Mouse (Mus musculus) MEL (cell line): Measurements from ENCODE around the gene Gm44579. TPM values are rescaled to one million over a fixed set of nuclear protein-coding genes. Genes with fewer than 3 reads are reported as not detected.
A peak's percentile ranks its signal among the peaks of the same experiment; 100 is the strongest.

Experiments
- DNase-seq: peaks from one replicate; pipeline ENCODE4 v3.0.0; 2011; ENCODE audit warnings: low read depth, low spot score
- H3K27ac ChIP-seq: 2 replicates; pipeline ENCODE4 v1.5.1; 2012; ENCODE audit warnings: low read depth, mild to moderate bottlenecking, control low read depth, low read length, moderate library complexity; ENCODE audit not compliant: control insufficient read depth
- H3K27me3 ChIP-seq, 2 experiments: fragments of 150-350 bp in 1 of 2; sonication (generic) in 1 of 2; 2 replicates each; pipeline ENCODE4 v1.6.1; 2012; ENCODE audit warnings: low read length in 2 of 2, mild to moderate bottlenecking in 2 of 2, improper control_type of control experiment in 1 of 2, moderate library complexity in 1 of 2; ENCODE audit not compliant: insufficient read depth in 2 of 2, control insufficient read depth in 1 of 2
- H3K36me3 ChIP-seq, 2 experiments: 2 replicates each; pipeline ENCODE4 v1.6.1; 2012 to 2014; ENCODE audit warnings: low read length in 2 of 2, improper control_type of control experiment in 1 of 2, inconsistent platforms in 1 of 2, mild to moderate bottlenecking in 1 of 2; ENCODE audit not compliant: insufficient read depth in 2 of 2, control insufficient read depth in 1 of 2
- H3K4me1 ChIP-seq, 2 experiments: fragments of 150-350 bp in 1 of 2; sonication (generic) in 1 of 2; 2 replicates each; pipeline ENCODE4 v1.6.1; 2012; ENCODE audit warnings: low read length in 2 of 2, improper control_type of control experiment in 1 of 2, mild to moderate bottlenecking in 1 of 2; ENCODE audit not compliant: insufficient read depth in 2 of 2, control insufficient read depth in 1 of 2
- H3K4me3 ChIP-seq, 2 experiments: fragments of 150-350 bp in 1 of 2; sonication (generic) in 1 of 2; 2 replicates each; pipeline ENCODE4 v1.5.1; 2012; ENCODE audit warnings: low read depth in 2 of 2, low read length in 2 of 2, mild to moderate bottlenecking in 2 of 2, moderate library complexity in 2 of 2, control low read depth in 1 of 2, improper control_type of control experiment in 1 of 2; ENCODE audit not compliant: control insufficient read depth in 1 of 2, insufficient read depth in 1 of 2
- H3K79me2 ChIP-seq: 2 replicates; pipeline ENCODE4 v1.6.1; 2012; ENCODE audit warnings: mild to moderate bottlenecking, low read length, moderate library complexity; ENCODE audit not compliant: control insufficient read depth, poor library complexity, insufficient read depth
- H3K9ac ChIP-seq: 2 replicates; pipeline ENCODE4 v1.6.1; 2012; ENCODE audit warnings: low read depth, mild to moderate bottlenecking, control low read depth, low read length, moderate library complexity; ENCODE audit not compliant: control insufficient read depth, poor library complexity, severe bottlenecking
- H3K9me3 ChIP-seq: fragments of 150-350 bp; sonication (generic); replicated peaks from 2 replicates; pipeline ENCODE4 v1.6.1; 2012; ENCODE audit warnings: mild to moderate bottlenecking, low read length, improper control_type of control experiment, moderate library complexity; ENCODE audit not compliant: insufficient read depth
- BHLHE40 ChIP-seq: IDR thresholded peaks from 2 replicates; pipeline ENCODE4 v1.6.1; 2012; ENCODE audit warnings: low read depth, mild to moderate bottlenecking, inconsistent platforms, low read length, improper control_type of control experiment, borderline replicate concordance
- CTCF ChIP-seq, 3 experiments: IDR thresholded peaks in 2 of 3; conservative IDR thresholded peaks in 1 of 3; 2 replicates each; pipeline ENCODE4 v1.5.1; 2011 to 2012; ENCODE audit warnings: low read length in 3 of 3, low read depth in 2 of 3, mild to moderate bottlenecking in 2 of 3, improper control_type of control experiment in 1 of 3, inconsistent platforms in 1 of 3, mixed read lengths in 1 of 3, moderate library complexity in 1 of 3; ENCODE audit not compliant: control insufficient read depth in 1 of 3, insufficient read depth in 1 of 3, poor library complexity in 1 of 3, severe bottlenecking in 1 of 3
- ELF1 ChIP-seq: IDR thresholded peaks from 2 replicates; pipeline ENCODE4 v1.6.1; 2014; ENCODE audit warnings: low read depth, mild to moderate bottlenecking, inconsistent platforms, low read length, improper control_type of control experiment, moderate library complexity
- EP300 ChIP-seq, 2 experiments: IDR thresholded peaks; 2 replicates each; pipeline ENCODE4 v1.6.1; 2011; ENCODE audit warnings: improper control_type of control experiment in 2 of 2, low read length in 2 of 2, low read depth in 1 of 2, mild to moderate bottlenecking in 1 of 2
- GATA1 ChIP-seq: IDR thresholded peaks from 2 replicates; pipeline ENCODE4 v1.6.1; 2011; ENCODE audit warnings: low read depth, low read length, improper control_type of control experiment
- HCFC1 ChIP-seq: IDR thresholded peaks from 2 replicates; pipeline ENCODE4 v1.6.1; 2012; ENCODE audit warnings: low read depth, mild to moderate bottlenecking, inconsistent platforms, low read length, improper control_type of control experiment, moderate library complexity
- JUND ChIP-seq: IDR thresholded peaks from 2 replicates; pipeline ENCODE4 v1.6.1; 2011; ENCODE audit warnings: low read depth, mild to moderate bottlenecking, improper control_type of control experiment, low read length
- KAT2A ChIP-seq: conservative IDR thresholded peaks from 2 replicates; pipeline ENCODE4 v1.6.1; 2012; ENCODE audit warnings: low read depth, low read length, improper control_type of control experiment, inconsistent platforms
- MAFK ChIP-seq: IDR thresholded peaks from 2 replicates; pipeline ENCODE4 v1.6.1; 2011; ENCODE audit warnings: low read depth, mild to moderate bottlenecking, low read length, improper control_type of control experiment, borderline replicate concordance
- MAX ChIP-seq: IDR thresholded peaks from 2 replicates; pipeline ENCODE4 v1.6.1; 2011; ENCODE audit warnings: low read length, improper control_type of control experiment
- MEF2A ChIP-seq: IDR thresholded peaks from 2 replicates; pipeline ENCODE4 v1.6.1; 2014; ENCODE audit warnings: low read depth, mild to moderate bottlenecking, inconsistent platforms, low read length, improper control_type of control experiment; ENCODE audit not compliant: poor library complexity, insufficient replicate concordance, severe bottlenecking; ENCODE audit errors: extremely low read depth
- MXI1 ChIP-seq: IDR thresholded peaks from 2 replicates; pipeline ENCODE4 v1.6.1; 2011; ENCODE audit warnings: mild to moderate bottlenecking, low read depth, low read length, improper control_type of control experiment
- MYC ChIP-seq: IDR thresholded peaks from 2 replicates; pipeline ENCODE4 v1.6.1; 2011; ENCODE audit warnings: low read depth, mild to moderate bottlenecking, low read length, improper control_type of control experiment, moderate library complexity
- NELFE ChIP-seq: IDR thresholded peaks from 2 replicates; pipeline ENCODE4 v1.6.1; 2011; ENCODE audit warnings: low read depth, low read length, improper control_type of control experiment
- NRF1 ChIP-seq: IDR thresholded peaks from 2 replicates; pipeline ENCODE4 v1.6.1; 2014; ENCODE audit warnings: low read depth, mild to moderate bottlenecking, inconsistent platforms, low read length, improper control_type of control experiment, moderate library complexity; ENCODE audit not compliant: poor library complexity, insufficient read depth, severe bottlenecking
- POLR2A ChIP-seq, 2 experiments: IDR thresholded peaks; 2 replicates each; pipeline ENCODE4 v1.6.1; 2011 to 2012; ENCODE audit warnings: low read length in 2 of 2, mild to moderate bottlenecking in 2 of 2, control low read depth in 1 of 2, improper control_type of control experiment in 1 of 2, low read depth in 1 of 2, moderate library complexity in 1 of 2; ENCODE audit not compliant: control insufficient read depth in 1 of 2, insufficient read depth in 1 of 2, poor library complexity in 1 of 2
- POLR2AphosphoS2 ChIP-seq: IDR thresholded peaks from 2 replicates; pipeline ENCODE4 v1.6.1; 2011; ENCODE audit warnings: low read length, improper control_type of control experiment
- SIN3A ChIP-seq: IDR thresholded peaks from 2 replicates; pipeline ENCODE4 v1.6.1; 2012; ENCODE audit warnings: low read length, improper control_type of control experiment, inconsistent platforms
- SMC3 ChIP-seq: IDR thresholded peaks from 2 replicates; pipeline ENCODE4 v1.6.1; 2011; ENCODE audit warnings: low read depth, low read length, improper control_type of control experiment
- TAL1 ChIP-seq: IDR thresholded peaks from 2 replicates; pipeline ENCODE4 v1.6.1; 2012; ENCODE audit warnings: mild to moderate bottlenecking, inconsistent platforms, low read length, moderate library complexity, mixed read lengths
- UBTF ChIP-seq: IDR thresholded peaks from 2 replicates; pipeline ENCODE4 v1.6.1; 2012; ENCODE audit warnings: low read depth, mild to moderate bottlenecking, inconsistent platforms, low read length, improper control_type of control experiment, moderate library complexity, borderline replicate concordance; ENCODE audit not compliant: insufficient read depth
- USF1 ChIP-seq: IDR thresholded peaks from 2 replicates; pipeline ENCODE4 v1.6.1; 2014; ENCODE audit warnings: low read depth, mild to moderate bottlenecking, inconsistent platforms, low read length, improper control_type of control experiment, moderate library complexity
- USF2 ChIP-seq, 2 experiments: IDR thresholded peaks; 2 replicates each; pipeline ENCODE4 v1.6.1; 2011 to 2012; ENCODE audit warnings: improper control_type of control experiment in 2 of 2, low read length in 2 of 2, borderline replicate concordance in 1 of 2, inconsistent platforms in 1 of 2, low read depth in 1 of 2, mild to moderate bottlenecking in 1 of 2; ENCODE audit not compliant: insufficient read depth in 1 of 2
- ZC3H11A ChIP-seq: IDR thresholded peaks from 2 replicates; pipeline ENCODE4 v1.6.1; 2012; ENCODE audit warnings: low read depth, mild to moderate bottlenecking, inconsistent platforms, low read length, improper control_type of control experiment
- ZKSCAN1 ChIP-seq: IDR thresholded peaks from 2 replicates; pipeline ENCODE4 v1.6.1; 2012; ENCODE audit warnings: low read depth, mild to moderate bottlenecking, inconsistent platforms, low read length, improper control_type of control experiment, moderate library complexity
- ZMIZ1 ChIP-seq: IDR thresholded peaks from 2 replicates; pipeline ENCODE4 v1.6.1; 2012; ENCODE audit warnings: low read depth, mild to moderate bottlenecking, inconsistent platforms, low read length, improper control_type of control experiment, moderate library complexity
- ZNF384 ChIP-seq: IDR thresholded peaks from 2 replicates; pipeline ENCODE4 v1.6.1; 2012; ENCODE audit warnings: low read depth, mild to moderate bottlenecking, inconsistent platforms, low read length, improper control_type of control experiment
- polyA plus RNA-seq, 2 experiments: library from polyadenylated mRNA; stranded (reverse) in 1 of 2; unstranded in 1 of 2; fragments of >175 nt in 1 of 2; fragments of >200 nt in 1 of 2; gene quantifications; 2 replicates each; pipeline versions ENCODE4 v1.2.1 to v1.2.4; 2012; ENCODE audit warnings: low replicate concordance in 2 of 2, low read depth in 1 of 2; ENCODE audit not compliant: insufficient read length in 2 of 2, insufficient read depth in 1 of 2, missing spikeins in 1 of 2
- total RNA-seq: library from RNA; depleted of rRNA; stranded (reverse); fragments of 300-350 nt; gene quantifications from 2 replicates; pipeline ENCODE4 v1.2.3, GENCODE M21; 2012

The Gm44579 gene
- total and polyA plus RNA-seq, 3 experiments, result not detected

DNA sequence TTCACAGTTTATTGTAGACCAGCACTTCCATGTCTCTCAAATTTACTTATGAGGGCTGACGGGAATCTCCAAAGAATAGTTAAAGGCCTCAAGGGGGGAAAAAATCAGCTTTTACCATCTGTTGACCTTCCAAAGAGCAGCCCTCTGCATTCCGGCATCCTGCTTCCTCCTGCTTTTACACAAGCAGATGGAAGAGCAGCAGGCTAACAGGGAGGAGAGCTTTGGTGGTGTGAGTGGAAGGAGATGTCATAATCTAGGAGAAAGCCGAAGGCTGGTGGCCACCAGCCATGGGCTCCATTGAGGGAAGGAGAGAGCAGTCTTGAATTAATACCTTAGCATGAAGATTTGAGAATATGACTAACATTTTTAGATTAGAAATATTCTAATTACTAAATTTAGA is 72.4 kb downstream of the Gm44579 start:
- Histone ChIP-seq H3K9ac (no peak overlapping the region), H3K27ac (no peak overlapping the region), H3K4me1 (peaks cover 6 to 11% of the 10 kb centered on the region in 2 experiments; a peak in 3 of 4 replicates), H3K9me3 (no peaks in the 10 kb centered on the region), H3K27me3 (peaks cover 0 to 1% of the 10 kb centered on the region in 2 experiments; a peak in 1 of 4 replicates), H3K36me3 (peaks cover 0 to 6% of the 10 kb centered on the region in 2 experiments; a peak in 2 of 4 replicates), H3K4me3 (no peak overlapping the region), H3K79me2 (peaks cover 9% of the 10 kb centered on the region)
- TF ChIP-seq MAFK, result no peak
- TF ChIP-seq CTCF (IDR thresholded peaks at IDR 0.05 in 2 of 3, conservative IDR thresholded peaks at IDR 0.05 in 1 of 3; ENCODE audit: control insufficient read depth in 1 of 3, insufficient read depth in 1 of 3, low read depth in 2 of 3, low read length in 3 of 3, poor library complexity in 1 of 3, severe bottlenecking in 1 of 3), result no peak
- TF ChIP-seq POLR2AphosphoS2, result no peak
- no peak for TF ChIP-seq MAX
- TF ChIP-seq GATA1, result no peak
- TF ChIP-seq KAT2A, result no peak
- no peak for TF ChIP-seq USF2 (IDR thresholded peaks at IDR 0.05; ENCODE audit: borderline replicate concordance in 1 of 2, insufficient read depth in 1 of 2, low read depth in 1 of 2, low read length in 2 of 2)
- TF ChIP-seq POLR2A (IDR thresholded peaks at IDR 0.05; ENCODE audit: control insufficient read depth in 1 of 2, insufficient read depth in 1 of 2, low read depth in 1 of 2, low read length in 2 of 2, poor library complexity in 1 of 2), result no peak
- no peak for TF ChIP-seq ZNF384
- no peak for TF ChIP-seq USF1
- TF ChIP-seq EP300 (IDR thresholded peaks at IDR 0.05; ENCODE audit: low read depth in 1 of 2, low read length in 2 of 2), result no peak
- no peak for TF ChIP-seq MYC
- TF ChIP-seq ZC3H11A, result no peak
- no peak for TF ChIP-seq JUND
- TF ChIP-seq NELFE, result no peak
- TF ChIP-seq ZKSCAN1, result no peak
- TF ChIP-seq ZMIZ1, result no peak
- no peak for TF ChIP-seq SIN3A
- no peak for TF ChIP-seq TAL1
- no peak for TF ChIP-seq MXI1
- no peak for DNase-seq

DNA sequence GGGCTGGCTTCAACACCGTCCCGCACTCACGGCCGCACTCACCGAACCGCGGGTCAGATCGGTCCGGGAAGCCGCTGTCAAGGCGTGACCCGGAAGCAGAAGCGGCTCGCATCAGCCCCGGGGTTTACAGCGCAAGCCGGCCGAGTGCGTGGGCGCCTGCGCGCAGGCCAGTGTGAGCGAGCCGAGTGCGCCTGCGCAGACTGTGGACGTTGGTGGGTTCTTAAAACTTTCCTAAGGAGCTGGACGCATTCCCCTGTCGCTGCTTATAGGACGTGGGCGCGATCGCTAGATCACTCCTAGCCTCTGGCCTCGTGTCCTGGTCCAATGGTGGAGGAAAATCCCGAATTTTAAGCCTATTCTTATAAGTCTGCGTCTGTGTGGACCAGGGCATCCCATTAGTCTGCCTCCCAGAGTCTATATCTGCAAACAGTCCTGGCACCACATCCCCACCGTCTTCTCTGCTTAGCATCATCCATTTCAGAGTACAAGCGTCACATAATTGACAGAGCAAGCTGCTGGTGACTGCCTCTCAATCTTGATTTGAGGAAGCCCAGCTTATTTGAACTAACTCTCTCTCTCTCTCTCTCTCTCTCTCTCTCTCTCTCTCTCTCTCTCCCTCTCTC is 75.1 kb downstream of the Gm44579 start:
- Histone ChIP-seq H3K9ac (peak overlapping the region; percentile 76), H3K79me2 (peaks cover 9% of the 10 kb centered on the region), H3K36me3 (peaks cover 5 to 6% of the 10 kb centered on the region in 2 experiments), H3K4me3 (peak overlapping the region; percentile 54 to 57), H3K9me3 (no peaks in the 10 kb centered on the region), H3K4me1 (peaks cover 6 to 11% of the 10 kb centered on the region in 2 experiments; a peak in 3 of 4 replicates), H3K27ac (peak overlapping the region; percentile 64), H3K27me3 (peaks cover 0 to 1% of the 10 kb centered on the region in 2 experiments; a peak in 1 of 4 replicates)
- DNase-seq, result peak; percentile 99
- TF ChIP-seq USF2 (IDR thresholded peaks at IDR 0.05; ENCODE audit: borderline replicate concordance in 1 of 2, insufficient read depth in 1 of 2, low read depth in 1 of 2, low read length in 2 of 2), result no peak
- no peak for TF ChIP-seq BHLHE40
- peak; percentile 46; the same call in 1 of the 2 replicates for TF ChIP-seq USF1
- TF ChIP-seq CTCF (IDR thresholded peaks at IDR 0.05 in 2 of 3, conservative IDR thresholded peaks at IDR 0.05 in 1 of 3; ENCODE audit: control insufficient read depth in 1 of 3, insufficient read depth in 1 of 3, low read depth in 2 of 3, low read length in 3 of 3, poor library complexity in 1 of 3, severe bottlenecking in 1 of 3), result 0 out of 6 replicates have a peak, but pooled peaks of 1 of the 3 experiments have one; percentile 2
- peak; percentile 86 for TF ChIP-seq ELF1
- no peak for TF ChIP-seq MAFK
- peak; percentile 90 for TF ChIP-seq HCFC1
- TF ChIP-seq TAL1, result no peak
- peak; percentile 91 for TF ChIP-seq NRF1
- TF ChIP-seq ZKSCAN1, result no peak
- peak; percentile 82; the same call in 1 of the 2 replicates for TF ChIP-seq ZMIZ1
- no peak for TF ChIP-seq MEF2A
- peak; percentile 88; the same call in 1 of the 2 replicates for TF ChIP-seq SIN3A
- peak; percentile 65; the same call in 1 of the 2 replicates for TF ChIP-seq KAT2A
- TF ChIP-seq UBTF, result no peak
- no peak for TF ChIP-seq ZNF384
- TF ChIP-seq SMC3, result peak; percentile 8; the same call in 1 of the 2 replicates
